Mouse (Mus musculus) myocyte (in vitro differentiated cells): ENCODE data around the gene Cpa3.

Source experiments
- CEBPB ChIP-seq: IDR thresholded peaks from 2 replicates; pipeline ENCODE4 v1.6.1; 2011; ENCODE audit warnings: mild to moderate bottlenecking, moderate library complexity; ENCODE audit not compliant: poor library complexity, insufficient read depth, severe bottlenecking
- POLR2A ChIP-seq: IDR thresholded peaks from one replicate; pipeline ENCODE4 v1.6.1; 2011; ENCODE audit warnings: low read depth, mild to moderate bottlenecking, control low read depth, moderate library complexity; ENCODE audit not compliant: insufficient read length

DNA sequence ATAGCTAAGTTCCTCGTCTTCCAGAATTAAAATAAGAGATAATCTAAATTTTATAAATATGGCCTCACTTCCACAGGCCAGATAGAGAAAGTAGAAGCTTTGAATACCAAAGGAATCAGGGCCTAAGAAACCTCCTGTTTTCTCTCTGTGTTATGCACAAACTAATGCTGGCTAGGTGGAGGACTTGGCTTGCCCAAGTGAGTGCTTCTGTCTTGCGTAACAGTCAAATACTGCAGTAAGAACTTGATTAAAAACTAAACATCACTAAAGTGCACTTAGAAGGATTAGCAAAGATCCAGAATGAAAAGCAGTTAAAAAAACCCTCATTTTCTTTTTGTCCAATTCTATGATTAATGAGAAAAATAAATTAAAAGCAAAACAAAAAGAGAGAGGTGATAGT, 46.8 kb upstream of the Cpa3 start:
- TF ChIP-seq CEBPB: no peak
- TF ChIP-seq POLR2A: no peak
